Mouse (Mus musculus) left cerebral cortex, postnatal 4 days (tissue): ENCODE results near the gene Supt6. TPM values are rescaled to one million over a fixed set of nuclear protein-coding genes. Genes with fewer than 3 reads are reported as not detected.
"Not testable (repeated sequence)": the region's sequence is repeated elsewhere in the genome, so short reads cannot be mapped to it uniquely, and the experiment has no call there.

ENCODE experiments used
- DNase-seq: peaks from one replicate; pipeline ENCODE4 v3.0.0-alpha.2; 2022
- intact Hi-C: fragments of 180-260 bp; cut with DNase I; formaldehyde crosslinking; loops from one replicate; pipeline ENCODE4 v1.15.1; 2025
- total RNA-seq, 2 experiments: library from RNA; stranded (reverse); gene quantifications; 2 replicates each; pipeline ENCODE4 v1.2.3; 2021

Gene Supt6
- total RNA-seq, 2 experiments from 2014 or later = 72.5 to 75.1 TPM

GRCm38 (mm10) chr11:78231518-78231917, 14.3 kb downstream of the Supt6 start:
- intact Hi-C loops = no loop called here
- DNase-seq = no peak

- intact Hi-C loops = loop anchor here (5.0 kb wide), 1 partner anchor 44 kb away; no protein-coding TSS in a partner anchor
- DNase-seq = no peak
Observed at GRCm38 (mm10) chr11:78223586-78223985, 22.2 kb downstream of the Supt6 start.

- DNase-seq = peak; percentile 29
- intact Hi-C loops = no loop called here
Observed at GRCm38 (mm10) chr11:78215709-78216317, 30.0 kb downstream of the Supt6 start.

GRCm38 (mm10) chr11:78213086-78213817, 32.5 kb downstream of the Supt6 start:
- DNase-seq = no peak
- intact Hi-C loops = no loop called here

- DNase-seq = no peak
- intact Hi-C loops = no loop called here
Observed at GRCm38 (mm10) chr11:78211513-78211912, 34.3 kb downstream of the Supt6 start.

- intact Hi-C loops = no loop called here
- no peak for DNase-seq
Observed at GRCm38 (mm10) chr11:78210615-78211014, 35.2 kb downstream of the Supt6 start.

GRCm38 (mm10) chr11:78209886-78210285, 35.9 kb downstream of the Supt6 start:
- DNase-seq = no peak
- intact Hi-C loops = no loop called here

GRCm38 (mm10) chr11:78207190-78207589, 38.6 kb downstream of the Supt6 start:
- no peak for DNase-seq
- intact Hi-C loops = no loop called here

- intact Hi-C loops = no loop called here
- no peak for DNase-seq
Observed at GRCm38 (mm10) chr11:78205361-78206206, 40.2 kb downstream of the Supt6 start.

GRCm38 (mm10) chr11:78204287-78204686, 41.5 kb downstream of the Supt6 start:
- no peak for DNase-seq
- intact Hi-C loops = no loop called here

GRCm38 (mm10) chr11:78202372-78202771, 43.4 kb downstream of the Supt6 start:
- intact Hi-C loops = no loop called here
- DNase-seq = no peak

GRCm38 (mm10) chr11:78195101-78195863, 50.5 kb downstream of the Supt6 start:
- intact Hi-C loops = no loop called here
- no peak for DNase-seq

GRCm38 (mm10) chr11:78194411-78195100, 51.2 kb downstream of the Supt6 start:
- peak; percentile 57 for DNase-seq
- intact Hi-C loops = no loop called here

GRCm38 (mm10) chr11:78193113-78193512, 52.7 kb downstream of the Supt6 start, which contains the start of gene Proca1:
Gene Proca1 (plus strand): TSS chr11:78193392.
- intact Hi-C loops = no loop called here
- DNase-seq = no peak

- intact Hi-C loops = no loop called here
- DNase-seq = no peak
Observed at GRCm38 (mm10) chr11:78190041-78190440, 55.7 kb downstream of the Supt6 start.

GRCm38 (mm10) chr11:78189234-78190040, 56.4 kb downstream of the Supt6 start:
- intact Hi-C loops = no loop called here

GRCm38 (mm10) chr11:78188331-78189233, 57.2 kb downstream of the Supt6 start, which contains the start of gene Rab34:
Gene Rab34 (plus strand): TSS chr11:78188430.
- peak; percentile 89 for DNase-seq
- intact Hi-C loops = no loop called here

More at GRCm38 (mm10) chr11:78189234-78190040, 56.4 kb downstream of the Supt6 start:
- DNase-seq = peak; percentile 89

- intact Hi-C loops, DNase-seq: not testable (repeated sequence)
Observed at GRCm38 (mm10) chr11:78184702-78185101, 61.1 kb downstream of the Supt6 start.
